Mouse (Mus musculus): Measurements from ENCODE around the gene Gna13.

Gene Gna13

GRCm38 (mm10) chr11:109425392-109426271 is 63.0 kb downstream of the Gna13 start, which contains the start of gene Amz2:
Gene Amz2 (plus strand): TSS chr11:109425946.
- DNase-seq = peak; percentile 100

- DNase-seq = no peak
These were observed 63.6 kb downstream of the Gna13 start for GRCm38 (mm10) chr11:109426272-109426586.

GRCm38 (mm10) chr11:109427353-109427752 is 64.7 kb downstream of the Gna13 start:
- DNase-seq = no peak

- DNase-seq = no peak
These were observed 71.7 kb downstream of the Gna13 start for GRCm38 (mm10) chr11:109434233-109434798.

GRCm38 (mm10) chr11:109436889-109437288 is 74.3 kb downstream of the Gna13 start:
- DNase-seq = no peak

GRCm38 (mm10) chr11:109439209-109439608 is 76.6 kb downstream of the Gna13 start:
- DNase-seq = no peak

GRCm38 (mm10) chr11:109439829-109440340 is 77.3 kb downstream of the Gna13 start:
- DNase-seq = peak; percentile 85

GRCm38 (mm10) chr11:109440641-109441040 is 78.0 kb downstream of the Gna13 start:
- no peak for DNase-seq

GRCm38 (mm10) chr11:109441119-109441518 is 78.5 kb downstream of the Gna13 start:
- peak; percentile 41 for DNase-seq

- DNase-seq = no peak
These were observed 79.6 kb downstream of the Gna13 start for GRCm38 (mm10) chr11:109442166-109442730.

GRCm38 (mm10) chr11:109443468-109444263 is 81.0 kb downstream of the Gna13 start:
- DNase-seq = no peak

GRCm38 (mm10) chr11:109444600-109444999 is 82.0 kb downstream of the Gna13 start:
- peak; percentile 22 for DNase-seq

GRCm38 (mm10) chr11:109445438-109446035 is 82.9 kb downstream of the Gna13 start:
- DNase-seq = peak; percentile 45

Data from kidney, postnatal 14 days (tissue).